Mouse (Mus musculus) lung, adult 2 months (tissue): ENCODE data around the gene Gm5901.

Experiments
- CTCF ChIP-seq: fragments of 200-500 bp; IDR thresholded peaks from 2 replicates; pipeline ENCODE4 v1.5.1; 2011; ENCODE audit warnings: mild to moderate bottlenecking, low read length, control low read depth; ENCODE audit not compliant: insufficient read depth
- POLR2A ChIP-seq: fragments of 200-500 bp; IDR thresholded peaks from 2 replicates; pipeline ENCODE4 v1.6.1; 2011; ENCODE audit warnings: low read depth, mild to moderate bottlenecking, control low read depth, low read length, borderline replicate concordance; ENCODE audit errors: extremely low read depth

GRCm38 (mm10) chr7:105368521-105368920 lies 6.3 kb upstream of the Gm5901 start:
- TF ChIP-seq CTCF = no peak
- no peak for TF ChIP-seq POLR2A
